Mouse (Mus musculus): ENCODE measurements at regions not wholly inside any gene's neighbourhood (a gene's known extent, or its start where the extent isn't known, plus 50 kb on each side); places are given as distances from the start of the nearest gene placed in this dataset.

DNA sequence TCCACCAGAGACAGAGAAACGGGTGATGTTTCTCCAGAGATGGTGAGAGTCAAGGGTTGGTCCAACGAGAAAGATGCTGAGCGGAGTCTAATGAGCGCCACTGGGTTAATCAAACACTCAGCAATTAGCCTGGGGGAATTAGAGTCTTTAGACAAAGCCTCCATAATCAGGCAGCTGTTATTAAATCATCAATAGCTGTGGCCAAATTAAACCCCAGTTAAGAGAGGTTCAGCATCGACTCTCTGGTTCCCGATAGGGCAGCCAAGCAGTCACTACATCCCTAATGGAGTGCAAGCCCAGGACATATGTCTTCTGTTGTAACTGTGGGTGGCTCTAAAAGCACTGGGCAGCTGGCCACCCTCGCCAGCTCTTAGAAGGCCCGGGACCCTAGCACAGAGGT, 216.9 kb downstream of the Cryba4 start:
- no peak for ATAC-seq (ENCODE audit: low FRiP score)
- Histone ChIP-seq H3K27me3 (replicated peaks) (peaks cover 12% of the 10 kb centered on the region), H3K4me1 (peaks cover 21% of the 10 kb centered on the region), H3K27ac (replicated peaks) (no peak overlapping the region), H3K9me3 (replicated peaks) (no peaks in the 10 kb centered on the region), H3K4me3 (replicated peaks) (no peak overlapping the region), H3K9ac (replicated peaks) (no peak overlapping the region), H3K36me3 (no peaks in the 10 kb centered on the region), H3K4me2 (no peak overlapping the region)
- 43% methylated on average over 8 of the region's 8 CpGs for WGBS

GRCm38 (mm10) chr5:112037080-112037479, 215.2 kb downstream of the Cryba4 start:
- Histone ChIP-seq H3K4me1 (peaks cover 37% of the 10 kb centered on the region), H3K4me3 (replicated peaks) (no peak overlapping the region), H3K36me3 (no peaks in the 10 kb centered on the region), H3K9ac (replicated peaks) (no peak overlapping the region), H3K9me3 (replicated peaks) (no peaks in the 10 kb centered on the region), H3K27ac (replicated peaks) (no peak overlapping the region), H3K27me3 (replicated peaks) (peaks cover 12% of the 10 kb centered on the region), H3K4me2 (no peak overlapping the region)
- 15% methylated on average over 8 of the region's 8 CpGs for WGBS
- ATAC-seq (ENCODE audit: low FRiP score) = no peak

- H3K4me3 ChIP-seq (replicated peaks) = no peak overlapping the region
- H3K4me1 ChIP-seq = peaks cover 44% of the 10 kb centered on the region
Measured at GRCm38 (mm10) chr5:112039645-112040372, 212.5 kb downstream of the Cryba4 start.

DNA sequence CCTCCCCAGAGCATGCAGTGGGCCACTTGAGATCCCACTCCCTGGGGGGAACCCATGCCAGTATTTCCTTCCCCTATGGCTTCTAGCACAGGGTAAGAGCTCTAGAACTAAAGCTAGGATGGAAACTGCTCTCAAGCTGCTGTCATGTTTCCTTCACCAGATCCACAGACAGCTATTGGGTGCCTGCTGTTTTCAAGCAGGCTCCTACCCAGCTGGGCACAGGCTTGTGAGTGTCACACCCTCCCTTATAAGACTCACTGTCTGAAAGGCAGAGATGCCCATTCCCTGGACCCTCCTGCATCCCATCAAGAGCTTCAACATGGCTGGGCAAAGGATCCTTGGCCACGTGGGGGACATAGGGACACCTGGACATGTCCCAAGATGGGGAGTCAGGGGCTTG, 211.6 kb downstream of the Cryba4 start:
- 66% methylated on average over 1 of the region's 1 CpGs for WGBS
- Histone ChIP-seq H3K9me3 (replicated peaks) (no peaks in the 10 kb centered on the region), H3K27ac (replicated peaks) (no peak overlapping the region), H3K9ac (replicated peaks) (no peak overlapping the region), H3K36me3 (no peaks in the 10 kb centered on the region), H3K4me1 (peaks cover 38% of the 10 kb centered on the region), H3K27me3 (replicated peaks) (0 out of 2 replicates have a peak, but pooled peaks cover 5% of the 10 kb centered on the region), H3K4me2 (no peak overlapping the region), H3K4me3 (replicated peaks) (no peak overlapping the region)
- ATAC-seq (ENCODE audit: low FRiP score) = no peak

More at GRCm38 (mm10) chr5:112039645-112040372, 212.5 kb downstream of the Cryba4 start:
- WGBS = 39% methylated on average over 10 of the region's 10 CpGs
- Histone ChIP-seq H3K9ac (replicated peaks) (no peak overlapping the region), H3K4me2 (no peak overlapping the region), H3K9me3 (replicated peaks) (no peaks in the 10 kb centered on the region), H3K27ac (replicated peaks) (no peak overlapping the region), H3K27me3 (replicated peaks) (0 out of 2 replicates have a peak, but pooled peaks cover 5% of the 10 kb centered on the region), H3K36me3 (no peaks in the 10 kb centered on the region)
- ATAC-seq (ENCODE audit: low FRiP score) = no peak

DNA sequence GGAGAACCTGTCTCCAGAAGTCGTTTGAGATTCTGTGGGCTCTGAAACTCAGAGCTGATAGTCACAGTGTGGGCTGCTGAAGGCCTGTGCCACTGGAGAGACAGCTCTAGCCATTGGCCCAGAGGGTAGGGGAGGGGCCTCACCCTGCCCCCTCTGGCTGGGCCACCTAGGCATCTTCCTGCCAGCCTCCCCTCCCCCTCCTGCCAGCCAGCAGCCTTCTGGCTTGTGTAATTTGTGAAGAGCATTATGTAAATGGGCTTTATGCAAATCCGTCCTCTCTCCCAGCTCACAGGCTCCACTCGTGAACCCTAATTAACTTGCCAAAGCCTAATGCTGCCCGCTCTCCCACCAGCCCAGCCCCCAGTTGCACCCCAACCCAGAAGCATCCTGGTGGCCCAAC, 211.0 kb downstream of the Cryba4 start:
- peak; percentile 13; the same call in 1 of the 2 replicates for ATAC-seq (ENCODE audit: low FRiP score)
- H3K36me3 ChIP-seq = no peaks in the 10 kb centered on the region
- H3K9ac ChIP-seq (replicated peaks) = 0 out of 2 replicates have a peak overlapping the region, but pooled peaks have one; percentile 7
- H3K9me3 ChIP-seq (replicated peaks) = no peaks in the 10 kb centered on the region
- H3K27me3 ChIP-seq (replicated peaks) = 0 out of 2 replicates have a peak, but pooled peaks cover 5% of the 10 kb centered on the region
- no peak overlapping the region for H3K4me3 ChIP-seq (replicated peaks)
- WGBS = 15% methylated on average over 4 of the region's 4 CpGs
- H3K4me1 ChIP-seq = peaks cover 36% of the 10 kb centered on the region
- no peak overlapping the region for H3K4me2 ChIP-seq
- peak overlapping the region; percentile 41; the same call in 1 of the 2 replicates for H3K27ac ChIP-seq (replicated peaks)

DNA sequence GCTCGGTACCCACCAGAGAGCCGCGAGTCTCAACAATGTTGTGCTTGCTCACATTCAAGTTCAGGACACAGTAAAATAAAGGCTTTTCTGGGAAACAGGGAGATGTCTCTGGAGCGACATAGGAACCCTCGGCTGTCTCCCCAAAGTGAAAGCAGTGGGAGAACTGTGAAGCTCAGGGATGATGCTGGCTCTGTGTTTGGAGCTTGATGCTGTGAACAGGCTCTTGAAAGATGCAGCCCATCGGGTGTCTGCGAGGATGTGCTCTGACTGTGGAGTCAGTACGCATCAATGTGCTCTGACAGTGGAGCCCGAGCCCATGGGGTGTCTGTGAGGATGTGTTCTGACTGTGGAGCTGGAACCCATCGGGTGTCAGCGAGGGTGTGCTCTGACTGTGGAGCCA, 210.1 kb downstream of the Cryba4 start:
- Histone ChIP-seq H3K27ac (replicated peaks) (no peak overlapping the region), H3K9ac (replicated peaks) (no peak overlapping the region), H3K4me1 (peaks cover 28% of the 10 kb centered on the region), H3K27me3 (replicated peaks) (no peaks in the 10 kb centered on the region), H3K4me2 (no peak overlapping the region), H3K4me3 (replicated peaks) (no peak overlapping the region), H3K36me3 (no peaks in the 10 kb centered on the region), H3K9me3 (replicated peaks) (no peaks in the 10 kb centered on the region)
- 80% methylated on average over 11 of the region's 11 CpGs for WGBS
- ATAC-seq (ENCODE audit: low FRiP score) = no peak

DNA sequence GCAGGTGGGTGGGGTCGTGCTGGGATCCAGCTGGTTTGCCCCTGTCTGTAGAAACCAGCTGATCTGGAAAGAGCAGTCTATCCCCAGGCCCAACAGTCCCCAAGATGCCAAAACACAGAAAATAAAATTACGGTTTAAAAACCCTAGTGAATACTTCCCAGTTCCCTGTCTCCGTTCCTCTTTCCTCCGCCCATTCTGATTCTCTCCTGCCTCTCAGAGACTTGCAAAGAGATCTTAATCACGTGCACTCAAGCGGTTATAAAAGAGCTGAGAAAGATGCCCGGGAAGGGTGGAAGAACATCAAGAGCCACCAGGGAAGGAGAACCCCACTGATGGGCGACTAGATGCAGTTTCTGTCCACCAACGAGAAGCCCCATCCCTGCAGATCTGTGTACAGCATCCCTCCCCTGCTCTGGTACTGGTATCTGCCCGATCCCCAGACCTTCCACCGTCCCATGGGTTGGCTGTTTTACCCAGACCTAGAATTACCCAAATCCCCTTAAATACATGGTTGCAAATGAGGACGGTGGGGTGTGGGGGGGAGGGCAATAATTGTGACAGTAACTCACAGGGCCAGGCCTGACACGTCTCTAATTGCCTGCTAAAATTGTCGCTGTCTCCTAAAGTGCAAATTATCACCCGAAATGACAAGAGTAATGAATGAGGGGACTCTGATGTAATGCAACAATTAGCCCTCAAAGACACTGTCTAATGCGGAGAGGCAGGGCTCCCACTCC, 202.1 kb downstream of the Cryba4 start:
- WGBS = 25% methylated on average over 16 of the region's 16 CpGs
- Histone ChIP-seq H3K4me1 (peaks cover 14% of the 10 kb centered on the region), H3K36me3 (no peaks in the 10 kb centered on the region), H3K27ac (replicated peaks) (peak overlapping the region; percentile 23; the same call in 1 of the 2 replicates), H3K27me3 (replicated peaks) (no peaks in the 10 kb centered on the region; the same call in 1 of the 2 replicates), H3K9ac (replicated peaks) (no peak overlapping the region), H3K9me3 (replicated peaks) (no peaks in the 10 kb centered on the region), H3K4me3 (replicated peaks) (no peak overlapping the region), H3K4me2 (no peak overlapping the region)
- ATAC-seq (ENCODE audit: low FRiP score) = no peak

- no peaks in the 10 kb centered on the region; the same call in 1 of the 2 replicates for H3K27me3 ChIP-seq (replicated peaks)
- peaks cover 14% of the 10 kb centered on the region for H3K4me1 ChIP-seq
- H3K27ac ChIP-seq (replicated peaks) = peak overlapping the region; percentile 23; the same call in 1 of the 2 replicates
- no peak for ATAC-seq (ENCODE audit: low FRiP score)
- no peak overlapping the region for H3K9ac ChIP-seq (replicated peaks)
- no peaks in the 10 kb centered on the region for H3K36me3 ChIP-seq
- no peak overlapping the region for H3K4me3 ChIP-seq (replicated peaks)
- H3K9me3 ChIP-seq (replicated peaks) = no peaks in the 10 kb centered on the region
- H3K4me2 ChIP-seq = no peak overlapping the region
- 66% methylated on average over 5 of the region's 5 CpGs for WGBS
Measured at GRCm38 (mm10) chr5:112050906-112051305, 201.4 kb downstream of the Cryba4 start.

DNA sequence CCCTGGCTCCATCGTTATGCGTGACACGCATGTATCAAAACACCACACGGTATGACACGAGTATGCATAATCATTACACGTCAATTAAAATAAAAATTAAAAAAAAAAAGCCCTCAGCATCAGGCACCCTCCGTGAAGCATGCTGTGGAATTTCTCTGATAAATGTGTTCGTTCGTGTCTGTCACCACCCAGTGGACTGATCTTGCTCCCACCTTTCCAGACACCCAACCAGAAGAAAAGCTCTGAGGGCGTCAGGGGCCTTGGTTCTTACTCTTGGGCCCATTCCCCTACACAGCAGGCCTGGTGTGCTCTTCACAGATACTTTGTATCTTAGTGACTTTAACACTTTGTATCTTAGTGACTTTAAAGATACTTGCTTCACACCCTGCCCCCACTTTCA, 200.5 kb downstream of the Cryba4 start:
- Histone ChIP-seq H3K36me3 (no peaks in the 10 kb centered on the region), H3K9me3 (replicated peaks) (no peaks in the 10 kb centered on the region), H3K4me3 (replicated peaks) (no peak overlapping the region), H3K27ac (replicated peaks) (no peak overlapping the region), H3K9ac (replicated peaks) (no peak overlapping the region), H3K4me2 (no peak overlapping the region), H3K27me3 (replicated peaks) (no peaks in the 10 kb centered on the region; the same call in 1 of the 2 replicates), H3K4me1 (peaks cover 14% of the 10 kb centered on the region)
- no peak for ATAC-seq (ENCODE audit: low FRiP score)
- 86% methylated on average over 10 of the region's 10 CpGs for WGBS

GRCm38 (mm10) chr5:112053600-112054155, 198.6 kb downstream of the Cryba4 start:
- WGBS = 85% methylated on average over 5 of the region's 5 CpGs
- Histone ChIP-seq H3K4me3 (replicated peaks) (no peak overlapping the region), H3K9me3 (replicated peaks) (no peaks in the 10 kb centered on the region), H3K4me1 (peaks cover 14% of the 10 kb centered on the region), H3K9ac (replicated peaks) (no peak overlapping the region), H3K27me3 (replicated peaks) (no peaks in the 10 kb centered on the region; the same call in 1 of the 2 replicates), H3K36me3 (no peaks in the 10 kb centered on the region), H3K4me2 (no peak overlapping the region), H3K27ac (replicated peaks) (no peak overlapping the region)
- no peak for ATAC-seq (ENCODE audit: low FRiP score)

DNA sequence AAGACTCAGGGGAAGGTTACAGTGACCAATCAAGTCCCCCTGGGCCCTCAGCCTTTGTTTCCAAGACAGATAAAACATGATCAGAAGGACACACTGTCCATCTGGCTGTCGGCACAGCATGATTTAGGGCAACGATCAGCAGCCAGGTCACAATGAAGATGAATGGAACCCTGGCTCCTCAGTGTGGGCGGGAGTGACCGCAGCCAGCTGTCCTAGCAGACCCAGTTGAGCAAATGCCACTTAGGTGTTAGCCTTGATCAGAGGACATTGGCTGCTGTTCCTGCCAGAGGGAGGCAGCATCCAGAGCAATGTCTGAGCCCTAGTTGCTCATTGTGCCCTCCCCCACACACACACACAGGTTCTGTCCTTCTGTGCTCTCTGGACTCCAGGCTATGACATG, 197.3 kb downstream of the Cryba4 start:
- ATAC-seq (ENCODE audit: low FRiP score) = no peak
- Histone ChIP-seq H3K27ac (replicated peaks) (no peak overlapping the region), H3K9ac (replicated peaks) (no peak overlapping the region), H3K4me3 (replicated peaks) (no peak overlapping the region), H3K9me3 (replicated peaks) (no peaks in the 10 kb centered on the region), H3K36me3 (no peaks in the 10 kb centered on the region), H3K4me2 (no peak overlapping the region), H3K4me1 (peaks cover 9% of the 10 kb centered on the region), H3K27me3 (replicated peaks) (no peaks in the 10 kb centered on the region; the same call in 1 of the 2 replicates)
- WGBS = 45% methylated on average over 4 of the region's 4 CpGs
